Mouse (Mus musculus) lung, adult 10 weeks (tissue): ENCODE data around the gene Arsj. TPM values are rescaled to one million over a fixed set of nuclear protein-coding genes. Genes with fewer than 3 reads are reported as not detected.

Experiments used
- polyA plus RNA-seq: library from polyadenylated mRNA; stranded (reverse); fragments of 350-450 nt; fragmentation: Illumina TruSeq; extraction: RNeasy Lipid Tissue Mini Kit (QIAGEN cat#74804); gene quantifications from one replicate; pipeline ENCODE4 v1.2.3, GENCODE M21; 2014; ENCODE audit warnings: low read depth, low replicate concordance; ENCODE audit not compliant: insufficient read depth

Gene Arsj
- polyA plus RNA-seq, result 0.71 TPM

GRCm38 (mm10) chr3:126363568-126364505 is at the start of gene Arsj:
Gene Arsj, plus strand, starts transcription at chr3:126363684.

Other genes with a start within 250 kb of the Arsj start
- gene Camk2d, start 232.6 kb downstream of the Arsj start, polyA plus RNA-seq, result 19.3 TPM